Comparison of ENCODE assay signal across 23 mouse cellular contexts in genomic region chr14:56817131-56817530, GRCm38 (mm10). TPM values are rescaled to one million over a fixed set of nuclear protein-coding genes. Genes with fewer than 3 reads are reported as not detected.
DNase-seq lines count a peak whose midpoint lies in the region; ATAC-seq and TF ChIP-seq lines count a peak whose summit lies in the region.
"Had no signal": no experiment of that assay in that cellular context is flagged by ENCODE, and none has a peak within 500 bp of the region (broad histone marks: within the 10 kb centered on the region; RNA-seq: fewer than 3 reads in every experiment).

No protein-coding gene starts in this region.

- 73% methylated on average over 4 of the region's 4 CpGs for WGBS in forebrain, embryonic 10.5 days
- WGBS in forebrain, embryonic 15.5 days: 83% methylated on average over 4 of the region's 4 CpGs
- WGBS in lung, embryonic 14.5 days: 55% methylated on average over 4 of the region's 4 CpGs
- 56% methylated on average over 4 of the region's 4 CpGs for WGBS in lung, adult 2 months
- 57% methylated on average over 4 of the region's 4 CpGs for WGBS in embryonic facial prominence, embryonic 14.5 days
- WGBS in limb, embryonic 14.5 days: 69% methylated on average over 4 of the region's 4 CpGs

- peak overlapping the region; percentile 49; the same call in 1 of the 2 replicates for H3K27ac ChIP-seq in forebrain, embryonic 10.5 days
- H3K27ac ChIP-seq in forebrain, embryonic 15.5 days (replicated peaks): no peak overlapping the region
- no peak overlapping the region for H3K27ac ChIP-seq in lung, embryonic 14.5 days (ENCODE audit: low read depth)
- peak overlapping the region; percentile 48; the same call in 1 of the 2 replicates for H3K27ac ChIP-seq in embryonic facial prominence, embryonic 14.5 days (replicated peaks; ENCODE audit: low read depth, low read length)
- H3K27ac ChIP-seq in limb, embryonic 14.5 days (replicated peaks; ENCODE audit: low read depth, low read length): no peak overlapping the region
- H3K27ac ChIP-seq: heart, adult 2 months; hindbrain, embryonic 15.5 days; liver, embryonic 13.5 days had no signal

- ATAC-seq in forebrain, embryonic 15.5 days (replicated peaks): no peak
- no peak for ATAC-seq in lung, embryonic 14.5 days (ENCODE audit: insufficient read depth)
- no peak for ATAC-seq in embryonic facial prominence, embryonic 14.5 days (ENCODE audit: low read depth)
- ATAC-seq in limb, embryonic 14.5 days (ENCODE audit: low FRiP score, low read depth): no peak
- ATAC-seq: forebrain, embryonic 16.5 days; midbrain, embryonic 16.5 days had no signal

- H3K4me1 ChIP-seq in forebrain, embryonic 10.5 days: peaks cover 22% of the 10 kb centered on the region
- H3K4me1 ChIP-seq in forebrain, embryonic 15.5 days: peaks cover 8% of the 10 kb centered on the region; the same call in 1 of the 2 replicates
- H3K4me1 ChIP-seq in lung, embryonic 14.5 days (ENCODE audit: insufficient read depth): peaks cover 6% of the 10 kb centered on the region
- H3K4me1 ChIP-seq in lung, adult 2 months (ENCODE audit: control insufficient read depth, insufficient read depth, low read length): peaks cover 6% of the 10 kb centered on the region
- peaks cover 7% of the 10 kb centered on the region for H3K4me1 ChIP-seq in embryonic facial prominence, embryonic 14.5 days (ENCODE audit: control insufficient read depth, insufficient read depth, low read length)
- H3K4me1 ChIP-seq in limb, embryonic 14.5 days (ENCODE audit: control insufficient read depth, insufficient read depth, low read length): peaks cover 6% of the 10 kb centered on the region

- H3K9me3 ChIP-seq in forebrain, embryonic 10.5 days: no peaks in the 10 kb centered on the region
- 0 out of 2 replicates have a peak, but pooled peaks cover 4% of the 10 kb centered on the region for H3K9me3 ChIP-seq in forebrain, embryonic 15.5 days
- no peaks in the 10 kb centered on the region for H3K9me3 ChIP-seq in lung, embryonic 14.5 days (ENCODE audit: low read depth, low read length)
- 0 out of 2 replicates have a peak, but pooled peaks cover 7% of the 10 kb centered on the region for H3K9me3 ChIP-seq in embryonic facial prominence, embryonic 14.5 days (ENCODE audit: control insufficient read depth, low read length)
- H3K9me3 ChIP-seq in limb, embryonic 14.5 days (ENCODE audit: control insufficient read depth, low read length): no peaks in the 10 kb centered on the region
- H3K9me3 ChIP-seq: hindbrain, embryonic 15.5 days; liver, embryonic 13.5 days had no signal

- no peaks in the 10 kb centered on the region for H3K27me3 ChIP-seq in forebrain, embryonic 10.5 days (ENCODE audit: poor library complexity, severe bottlenecking)
- no peaks in the 10 kb centered on the region for H3K27me3 ChIP-seq in forebrain, embryonic 15.5 days
- H3K27me3 ChIP-seq in lung, embryonic 14.5 days (ENCODE audit: insufficient read depth, low read length): no peaks in the 10 kb centered on the region
- no peaks in the 10 kb centered on the region for H3K27me3 ChIP-seq in embryonic facial prominence, embryonic 14.5 days (replicated peaks; ENCODE audit: control insufficient read depth, insufficient read depth, low read length)
- no peaks in the 10 kb centered on the region for H3K27me3 ChIP-seq in limb, embryonic 14.5 days (ENCODE audit: control insufficient read depth, insufficient read depth, low read length)
- H3K27me3 ChIP-seq: hindbrain, embryonic 15.5 days had no signal

- H3K36me3 ChIP-seq in forebrain, embryonic 10.5 days (replicated peaks): no peaks in the 10 kb centered on the region
- no peaks in the 10 kb centered on the region for H3K36me3 ChIP-seq in forebrain, embryonic 15.5 days
- H3K36me3 ChIP-seq in lung, embryonic 14.5 days (ENCODE audit: insufficient read depth): no peaks in the 10 kb centered on the region
- H3K36me3 ChIP-seq in embryonic facial prominence, embryonic 14.5 days (ENCODE audit: control insufficient read depth, insufficient read depth, low read length): no peaks in the 10 kb centered on the region
- no peaks in the 10 kb centered on the region for H3K36me3 ChIP-seq in limb, embryonic 14.5 days (ENCODE audit: control insufficient read depth, insufficient read depth, low read length)
- H3K36me3 ChIP-seq: hindbrain, embryonic 15.5 days; liver, embryonic 13.5 days had no signal

- H3K4me3 ChIP-seq in forebrain, embryonic 10.5 days: no peak overlapping the region; the same call in 1 of the 2 replicates
- H3K4me3 ChIP-seq in forebrain, embryonic 15.5 days: no peak overlapping the region
- H3K4me3 ChIP-seq in lung, embryonic 14.5 days (ENCODE audit: low read depth, low read length): no peak overlapping the region
- H3K4me3 ChIP-seq in lung, adult 2 months (replicated peaks; ENCODE audit: extremely low read depth, low read depth, low read length): no peak overlapping the region
- H3K4me3 ChIP-seq in embryonic facial prominence, embryonic 14.5 days (ENCODE audit: low read depth, low read length): no peak overlapping the region
- H3K4me3 ChIP-seq in limb, embryonic 14.5 days (replicated peaks; ENCODE audit: low read length): no peak overlapping the region
- H3K4me3 ChIP-seq: heart, adult 2 months; hindbrain, embryonic 15.5 days; liver, embryonic 13.5 days; myocyte had no signal

- no peak for TF ChIP-seq CTCF in lung, embryonic 14.5 days (IDR thresholded peaks at IDR 0.05; ENCODE audit: low read depth)
- TF ChIP-seq CTCF in lung, adult 2 months (IDR thresholded peaks at IDR 0.05; ENCODE audit: insufficient read depth, low read length): no peak

- no peak for TF ChIP-seq POLR2A in lung, adult 2 months (IDR thresholded peaks at IDR 0.05; ENCODE audit: borderline replicate concordance, extremely low read depth, low read depth, low read length)
- TF ChIP-seq POLR2A in limb, embryonic 14.5 days (IDR thresholded peaks at IDR 0.05; ENCODE audit: borderline replicate concordance, extremely low read depth, insufficient read depth, insufficient read length): no peak

- no peak overlapping the region; the same call in 1 of the 2 replicates for H3K4me2 ChIP-seq in forebrain, embryonic 15.5 days (replicated peaks)
- peak overlapping the region; percentile 40; the same call in 1 of the 2 replicates for H3K4me2 ChIP-seq in lung, embryonic 14.5 days
- peak overlapping the region; percentile 29; the same call in 1 of the 2 replicates for H3K4me2 ChIP-seq in embryonic facial prominence, embryonic 14.5 days (ENCODE audit: low read depth, low read length)
- H3K4me2 ChIP-seq in limb, embryonic 14.5 days (replicated peaks; ENCODE audit: low read depth, low read length, severe bottlenecking): no peak overlapping the region
- H3K4me2 ChIP-seq: liver, embryonic 13.5 days had no signal

- H3K9ac ChIP-seq in forebrain, embryonic 15.5 days (replicated peaks): no peak overlapping the region
- no peak overlapping the region for H3K9ac ChIP-seq in lung, embryonic 14.5 days
- H3K9ac ChIP-seq in embryonic facial prominence, embryonic 14.5 days (ENCODE audit: low read depth, low read length): no peak overlapping the region
- no peak overlapping the region for H3K9ac ChIP-seq in limb, embryonic 14.5 days (ENCODE audit: low read depth, low read length, severe bottlenecking)
- H3K9ac ChIP-seq: hindbrain, embryonic 15.5 days; liver, embryonic 13.5 days had no signal

- no peak for DNase-seq in forebrain, embryonic 10.5 days (ENCODE audit: extremely low spot score, low spot score)
- DNase-seq in lung, embryonic 14.5 days: peak; percentile 47
- DNase-seq in lung, adult 2 months: no peak
- DNase-seq in embryonic facial prominence, embryonic 14.5 days (ENCODE audit: low spot score): peak; percentile 65
- peak; percentile 20 for DNase-seq in limb, embryonic 14.5 days (ENCODE audit: low spot score)
- no peak for DNase-seq in adrenal gland, postnatal 36 days
- no peak for DNase-seq in heart, adult 18-20 months
- DNase-seq: adrenal gland, postnatal 14 days; cerebellum, adult 9-11 months; gastrocnemius, postnatal 14 days; heart, adult 2 months; kidney, adult 2 months; kidney, postnatal 10 days; left cerebral cortex, postnatal 4 days; liver, embryonic 13.5 days; lung, postnatal 10 days; thymus, adult 2 months; thymus, postnatal 4 days had no signal

RNA-seq across cellular contexts. Expression of gene Zmym5, which starts 5.6 kb away (rescaled TPM):
- polyA plus RNA-seq in forebrain, embryonic 10.5 days (2016; fragmentation: Nextera tagmentation; extraction: Ambion mirVana): 23.3 and 23.4 TPM in 2 replicates
- 32.0 and 33.5 TPM in 2 replicates for polyA plus RNA-seq in forebrain, embryonic 15.5 days (2015; fragmentation: Nextera tagmentation; extraction: Ambion mirVana)
- polyA plus RNA-seq in lung, embryonic 14.5 days (2014; fragmentation: Nextera tagmentation; extraction: Ambion mirVana): 22.2 and 23.3 TPM in 2 replicates
- 4.2 and 6.8 TPM in 2 replicates for polyA plus RNA-seq in lung, adult 2 months (2012; rRNA removed)
- polyA plus RNA-seq in embryonic facial prominence, embryonic 14.5 days (2014; fragmentation: Nextera tagmentation; extraction: Ambion mirVana): 19.8 TPM in 2 replicates
- polyA plus RNA-seq in limb, embryonic 14.5 days (2012; rRNA removed): 24.5 and 32.9 TPM in 2 replicates
- 22.0 and 24.4 TPM in 2 replicates for polyA plus RNA-seq in limb, embryonic 14.5 days (2014; fragmentation: Nextera tagmentation; extraction: Ambion mirVana)
- 10 to 100 TPM; 29.7 to 33.9 TPM for total RNA-seq in adrenal gland, postnatal 36 days (2021)
- total RNA-seq in heart, adult 18-20 months (2021): 10 to 100 TPM; 19.0 to 21.6 TPM

RNA-seq across cellular contexts. Expression of gene Pspc1, which starts 39.0 kb away (rescaled TPM):
- polyA plus RNA-seq in forebrain, embryonic 10.5 days (2016; fragmentation: Nextera tagmentation; extraction: Ambion mirVana): 45.3 and 51.3 TPM in 2 replicates
- polyA plus RNA-seq in forebrain, embryonic 15.5 days (2015; fragmentation: Nextera tagmentation; extraction: Ambion mirVana): 37.5 and 44.7 TPM in 2 replicates
- 36.8 and 38.1 TPM in 2 replicates for polyA plus RNA-seq in lung, embryonic 14.5 days (2014; fragmentation: Nextera tagmentation; extraction: Ambion mirVana)
- 5.6 and 6.0 TPM in 2 replicates for polyA plus RNA-seq in lung, adult 2 months (2012; rRNA removed)
- 27.1 and 29.8 TPM in 2 replicates for polyA plus RNA-seq in embryonic facial prominence, embryonic 14.5 days (2014; fragmentation: Nextera tagmentation; extraction: Ambion mirVana)
- polyA plus RNA-seq in limb, embryonic 14.5 days (2012; rRNA removed): 27.1 and 41.5 TPM in 2 replicates
- 23.8 and 26.4 TPM in 2 replicates for polyA plus RNA-seq in limb, embryonic 14.5 days (2014; fragmentation: Nextera tagmentation; extraction: Ambion mirVana)
- 10 to 100 TPM; 27.4 to 31.8 TPM for total RNA-seq in adrenal gland, postnatal 36 days (2021)
- 10 to 100 TPM; 13.5 to 13.6 TPM for total RNA-seq in heart, adult 18-20 months (2021)

Comparison
In these comparisons a context has a peak if more than half of its experiments do, and no peak if none do; other contexts are left out.
1. DNase-seq: peak in lung, embryonic 14.5 days (single experiment), embryonic facial prominence, embryonic 14.5 days (single experiment) and limb, embryonic 14.5 days (single experiment); none in forebrain, embryonic 10.5 days (single experiment), lung, adult 2 months (single experiment), adrenal gland, postnatal 36 days (0 of 2) and heart, adult 18-20 months (0 of 2).
2. H3K27ac ChIP-seq: peak in forebrain, embryonic 10.5 days (single experiment) and embryonic facial prominence, embryonic 14.5 days (single experiment); none in forebrain, embryonic 15.5 days (single experiment), lung, embryonic 14.5 days (single experiment) and limb, embryonic 14.5 days (single experiment).
3. H3K4me2 ChIP-seq: peak in lung, embryonic 14.5 days (single experiment) and embryonic facial prominence, embryonic 14.5 days (single experiment); none in forebrain, embryonic 15.5 days (single experiment) and limb, embryonic 14.5 days (single experiment).